Mouse (Mus musculus) small intestine, adult 2 months (tissue): ENCODE data around the gene Dnah3.

Source experiments
- CTCF ChIP-seq: fragments of 200-500 bp; IDR thresholded peaks from 2 replicates; pipeline ENCODE4 v1.5.1; 2012; ENCODE audit warnings: low read depth, mild to moderate bottlenecking, control low read depth, inconsistent platforms, low read length, moderate library complexity, mixed read lengths; ENCODE audit not compliant: insufficient replicate concordance, insufficient read length; ENCODE audit errors: extremely low read depth
- POLR2A ChIP-seq: fragments of 200-500 bp; IDR thresholded peaks from 2 replicates; pipeline ENCODE4 v1.6.1; 2012; ENCODE audit warnings: low read depth, mild to moderate bottlenecking, control low read depth, inconsistent platforms, low read length, moderate library complexity

DNA sequence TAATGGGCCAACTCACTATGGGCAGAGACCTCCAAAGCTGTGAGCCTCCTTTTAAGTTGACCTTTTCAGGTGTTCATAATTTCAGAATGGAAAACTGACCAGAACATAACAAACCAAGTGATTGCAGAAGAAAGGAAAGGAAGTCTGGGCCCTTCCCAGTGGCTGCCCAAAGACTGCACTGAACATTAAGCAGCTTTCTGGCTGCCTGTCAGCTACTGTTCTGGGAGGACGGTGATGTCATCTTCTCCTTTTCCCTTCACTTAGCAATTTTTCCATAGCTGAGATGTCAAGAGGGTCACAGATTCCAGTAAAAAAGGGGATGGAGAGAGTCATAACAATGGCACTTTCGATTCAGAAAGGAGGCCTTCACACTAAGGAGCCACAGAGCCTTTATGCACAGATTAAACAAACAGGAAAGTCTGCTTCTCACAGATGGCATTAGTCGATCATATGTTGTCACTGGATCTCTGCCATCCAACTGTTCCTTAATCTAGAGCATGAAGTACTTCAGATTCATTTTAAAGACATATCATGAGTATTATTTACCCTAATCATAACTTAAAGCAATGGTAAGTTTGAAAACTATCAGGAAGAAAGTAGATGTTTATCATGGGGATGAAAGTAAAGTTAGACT lies 109.7 kb downstream of the Dnah3 start:
- TF ChIP-seq CTCF (no peak), POLR2A (no peak)
